Mouse (Mus musculus) embryonic facial prominence, embryonic 11.5 days (tissue): ENCODE results near the gene Hspa4l. TPM values are rescaled to one million over a fixed set of nuclear protein-coding genes. Genes with fewer than 3 reads are reported as not detected.
"Not testable (repeated sequence)": the region's sequence is repeated elsewhere in the genome, so short reads cannot be mapped to it uniquely, and the experiment has no call there.

ENCODE experiments used
- ATAC-seq: fragments of 200-750 bp; cut with Nextera tagmentation; replicated peaks from 2 replicates; pipeline ENCODE4 v1.8.0; 2017; ENCODE audit warnings: low read depth; ENCODE audit not compliant: insufficient number of reproducible peaks, low FRiP score, low TSS enrichment
- DNase-seq: peaks from one replicate; pipeline ENCODE4 v3.0.0-alpha.2; 2015; ENCODE audit warnings: low spot score
- H3K27ac ChIP-seq: fragments of 300-500 bp; sonication (generic); replicated peaks from 2 replicates; pipeline ENCODE4 v1.5.1; 2014; ENCODE audit warnings: mild to moderate bottlenecking, low read depth, low read length, control low read depth
- H3K27me3 ChIP-seq: fragments of 300-500 bp; sonication (generic); 2 replicates; pipeline ENCODE4 v1.6.1; 2014; ENCODE audit warnings: mild to moderate bottlenecking, low read length, moderate library complexity, mixed read lengths; ENCODE audit not compliant: control insufficient read depth, insufficient read depth
- H3K36me3 ChIP-seq: fragments of 300-500 bp; sonication (generic); replicated peaks from 2 replicates; pipeline ENCODE4 v1.6.1; 2014; ENCODE audit warnings: low read depth, mild to moderate bottlenecking, low read length, moderate library complexity, mixed read lengths; ENCODE audit not compliant: control insufficient read depth, insufficient read depth
- H3K4me1 ChIP-seq: fragments of 300-500 bp; sonication (generic); 2 replicates; pipeline ENCODE4 v1.6.1; 2014; ENCODE audit warnings: low read length, mixed read lengths; ENCODE audit not compliant: control insufficient read depth, insufficient read depth
- H3K4me2 ChIP-seq: fragments of 300-500 bp; sonication (generic); 2 replicates; pipeline ENCODE4 v1.6.1; 2014; ENCODE audit warnings: low read depth, mild to moderate bottlenecking, control low read depth, low read length, moderate library complexity
- H3K4me3 ChIP-seq: fragments of 300-500 bp; sonication (generic); 2 replicates; pipeline ENCODE4 v1.5.1; 2014; ENCODE audit warnings: low read depth, low read length, control low read depth
- H3K9ac ChIP-seq: fragments of 300-500 bp; sonication (generic); replicated peaks from 2 replicates; pipeline ENCODE4 v1.6.1; 2014; ENCODE audit warnings: mild to moderate bottlenecking, control low read depth, low read length
- H3K9me3 ChIP-seq: fragments of 300-500 bp; sonication (generic); replicated peaks from 2 replicates; pipeline ENCODE4 v1.6.1; 2016; ENCODE audit warnings: mild to moderate bottlenecking, low read length, inconsistent platforms, mixed read lengths; ENCODE audit not compliant: control insufficient read depth
- WGBS: fragments of 180-500 bp; shearing (Covaris S2); extraction: QIAGEN DNeasy Blood & Tissue Kit; methylation state at CpG from one replicate; pipeline ENCODE4 v1.1.7; 2014; 5-methylcytosine and 5-hydroxymethylcytosine counted together
- polyA plus RNA-seq: library from polyadenylated mRNA; unstranded; fragments of >200 nt; fragmentation: Nextera tagmentation; extraction: Ambion mirVana; gene quantifications from 2 replicates; pipeline ENCODE4 v1.2.1, GENCODE M21; 2014

Gene Hspa4l
- polyA plus RNA-seq, 1 experiment from 2014 or later, result 22.7 TPM

- Histone ChIP-seq H3K9me3 (no peaks in the 10 kb centered on the region), H3K36me3 (0 out of 2 replicates have a peak, but pooled peaks cover 3% of the 10 kb centered on the region), H3K4me1 (no peaks in the 10 kb centered on the region), H3K27me3 (no peaks in the 10 kb centered on the region), H3K4me3 (peak within 1 kb of the TSS; percentile 93), H3K4me2 (peak within 1 kb of the TSS; percentile 78), H3K9ac (peak within 1 kb of the TSS; percentile 92), H3K27ac (peak within 1 kb of the TSS; percentile 79)
- DNase-seq (peak; percentile 98), ATAC-seq (peak; percentile 94)
- 2% methylated on average over 66 of the region's 66 CpGs for WGBS
Observed at GRCm38 (mm10) chr3:40799530-40800372, 55.5 kb downstream of the Hspa4l start, which contains the start of gene Plk4. Plk4 (plus strand) TSS chr3:40800019.

GRCm38 (mm10) chr3:40800373-40800823 lies 56.1 kb downstream of the Hspa4l start:
- DNase-seq (no peak), ATAC-seq (peak; percentile 89)
- peak overlapping the region; percentile 78 for H3K4me2 ChIP-seq
- 1% methylated on average over 18 of the region's 37 CpGs for WGBS
- peak overlapping the region; percentile 92 for H3K9ac ChIP-seq
- H3K27ac ChIP-seq, result peak overlapping the region; percentile 79
- peak overlapping the region; percentile 93 for H3K4me3 ChIP-seq
- no peaks in the 10 kb centered on the region for H3K27me3 ChIP-seq
- H3K36me3 ChIP-seq, result peaks cover 3% of the 10 kb centered on the region; the same call in 1 of the 2 replicates
- no peaks in the 10 kb centered on the region for H3K4me1 ChIP-seq
- H3K9me3 ChIP-seq, result no peaks in the 10 kb centered on the region

- no peak overlapping the region for H3K4me2 ChIP-seq
- DNase-seq (no peak), ATAC-seq (no peak)
- H3K27me3 ChIP-seq, result no peaks in the 10 kb centered on the region
- no peak overlapping the region for H3K9ac ChIP-seq
- no peak overlapping the region for H3K27ac ChIP-seq
- no peaks in the 10 kb centered on the region for H3K4me1 ChIP-seq
- no peak overlapping the region for H3K4me3 ChIP-seq
- peaks cover 13% of the 10 kb centered on the region for H3K36me3 ChIP-seq
- no peaks in the 10 kb centered on the region for H3K9me3 ChIP-seq
- 54% methylated on average over 2 of the region's 2 CpGs for WGBS
Observed at GRCm38 (mm10) chr3:40806871-40807270, 62.6 kb downstream of the Hspa4l start.

- Histone ChIP-seq H3K27me3 (no peaks in the 10 kb centered on the region), H3K4me3 (no peak overlapping the region), H3K4me1 (no peaks in the 10 kb centered on the region), H3K9me3 (no peaks in the 10 kb centered on the region), H3K36me3 (peaks cover 10% of the 10 kb centered on the region), H3K9ac (no peak overlapping the region), H3K27ac (no peak overlapping the region), H3K4me2 (no peak overlapping the region)
- WGBS, result 94% methylated on average over 10 of the region's 10 CpGs
- no peak for DNase-seq
- no peak for ATAC-seq
Observed at GRCm38 (mm10) chr3:40808686-40809085, 64.4 kb downstream of the Hspa4l start.

- DNase-seq (no peak), ATAC-seq (no peak)
- no peak overlapping the region for H3K4me3 ChIP-seq
- H3K4me1 ChIP-seq, result no peaks in the 10 kb centered on the region
- H3K36me3 ChIP-seq, result peaks cover 10% of the 10 kb centered on the region
- H3K9ac ChIP-seq, result no peak overlapping the region
- H3K27ac ChIP-seq, result no peak overlapping the region
- H3K9me3 ChIP-seq, result no peaks in the 10 kb centered on the region
- no peaks in the 10 kb centered on the region for H3K27me3 ChIP-seq
- 86% methylated on average over 2 of the region's 2 CpGs for WGBS
- H3K4me2 ChIP-seq, result no peak overlapping the region
Observed at GRCm38 (mm10) chr3:40809894-40810293, 65.6 kb downstream of the Hspa4l start.

GRCm38 (mm10) chr3:40813275-40813674 lies 69.0 kb downstream of the Hspa4l start:
- H3K4me3 ChIP-seq, result no peak overlapping the region
- no peaks in the 10 kb centered on the region for H3K4me1 ChIP-seq
- WGBS, result 97% methylated on average over 2 of the region's 2 CpGs
- no peak overlapping the region for H3K4me2 ChIP-seq
- H3K27me3 ChIP-seq, result no peaks in the 10 kb centered on the region
- no peak overlapping the region for H3K9ac ChIP-seq
- no peak for ATAC-seq
- peaks cover 5% of the 10 kb centered on the region for H3K36me3 ChIP-seq
- no peak overlapping the region for H3K27ac ChIP-seq
- DNase-seq, result no peak
- no peaks in the 10 kb centered on the region for H3K9me3 ChIP-seq

- WGBS, result 95% methylated on average over 5 of the region's 6 CpGs
- not testable (repeated sequence) for H3K9ac ChIP-seq, H3K27ac ChIP-seq, H3K4me3 ChIP-seq, ATAC-seq, H3K4me1 ChIP-seq, H3K4me2 ChIP-seq, H3K36me3 ChIP-seq, H3K9me3 ChIP-seq, H3K27me3 ChIP-seq, DNase-seq
Observed at GRCm38 (mm10) chr3:40845521-40845920, 101.2 kb downstream of the Hspa4l start.
